Mouse (Mus musculus): ENCODE data around the gene Lhfpl2. TPM values are rescaled to one million over a fixed set of nuclear protein-coding genes. Genes with fewer than 3 reads are reported as not detected.

Gene Lhfpl2
- total and polyA plus RNA-seq, 3 experiments, result not detected

- dilution Hi-C loops (cut with MboI; ENCODE audit: extremely low pct_ligation_motif_present, extremely low pct_unique_long_range_greater_than_20kb, low sequenced_read_pairs) (no loop called here), in situ Hi-C loops (cut with MboI; ENCODE audit: low pct_ligation_motif_present, low pct_unique_long_range_greater_than_20kb, low sequenced_read_pairs) (no loop called here)
- H3K9ac ChIP-seq (ENCODE audit: insufficient read depth, low read depth), result no peak overlapping the region
- H3K4me3 ChIP-seq (replicated peaks in 1 of 3; ENCODE audit: low read depth in 2 of 3, low read length in 2 of 3, poor library complexity in 1 of 3), result no peak overlapping the region
- H3K36me3 ChIP-seq (replicated peaks in 1 of 2; ENCODE audit: control insufficient read depth in 1 of 2, insufficient read depth in 1 of 2, low read length in 1 of 2), result no peaks in the 10 kb centered on the region
- DNase-seq (ENCODE audit: extremely low read depth), result no peak
- no peak for TF ChIP-seq HCFC1 (IDR thresholded peaks at IDR 0.05; ENCODE audit: low read depth, low read length)
- no peak for TF ChIP-seq USF2 (conservative IDR thresholded peaks at IDR 0.05; ENCODE audit: low read depth, low read length)
- no peak for TF ChIP-seq MXI1 (IDR thresholded peaks at IDR 0.05; ENCODE audit: low read depth, low read length)
- no peak for TF ChIP-seq CTCF (conservative IDR thresholded peaks at IDR 0.05 in 1 of 2, IDR thresholded peaks at IDR 0.05 in 1 of 2; ENCODE audit: low read depth in 2 of 2, low read length in 2 of 2)
- H3K4me1 ChIP-seq (ENCODE audit: control insufficient read depth in 1 of 2, insufficient read depth in 2 of 2), result no peaks in the 10 kb centered on the region
- H3K79me2 ChIP-seq (replicated peaks; ENCODE audit: control insufficient read depth, extremely low read depth, insufficient read depth, poor library complexity, severe bottlenecking), result no peaks in the 10 kb centered on the region
- H3K9me3 ChIP-seq (replicated peaks; ENCODE audit: low read length), result no peaks in the 10 kb centered on the region
- H3K27me3 ChIP-seq (replicated peaks), result no peaks in the 10 kb centered on the region
- H3K4me2 ChIP-seq (ENCODE audit: insufficient read depth, low read depth, poor library complexity, severe bottlenecking), result no peak overlapping the region
- H3K27ac ChIP-seq (ENCODE audit: insufficient read depth, low read depth), result no peak overlapping the region
These were observed 48.8 kb downstream of the Lhfpl2 start for GRCm38 (mm10) chr13:94106431-94106830.

DNA sequence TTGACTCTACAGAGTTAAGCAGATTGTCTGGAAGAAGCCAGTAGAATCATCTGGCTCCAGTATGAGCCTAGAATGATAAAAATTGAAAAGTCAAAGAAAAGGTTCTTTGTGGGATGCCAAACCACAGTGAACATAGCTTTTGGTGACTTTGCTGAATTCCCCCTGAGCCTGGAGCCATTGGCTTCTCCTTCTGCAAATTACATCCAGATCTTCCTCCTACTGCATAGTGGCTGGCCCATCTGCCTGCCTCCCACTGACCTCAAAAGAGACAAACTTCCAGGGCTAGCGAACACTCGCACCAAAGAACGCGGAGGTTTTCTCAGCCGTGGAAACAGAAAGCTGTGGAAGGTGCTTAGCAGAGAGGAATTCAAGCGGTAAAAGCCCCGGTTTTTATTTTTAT lies 49.4 kb downstream of the Lhfpl2 start:
- no peaks in the 10 kb centered on the region for H3K4me1 ChIP-seq (ENCODE audit: control insufficient read depth in 1 of 2, insufficient read depth in 2 of 2)
- H3K4me3 ChIP-seq (replicated peaks in 1 of 3; ENCODE audit: low read depth in 2 of 3, low read length in 2 of 3, poor library complexity in 1 of 3), result no peak overlapping the region
- no peaks in the 10 kb centered on the region for H3K36me3 ChIP-seq (replicated peaks in 1 of 2; ENCODE audit: control insufficient read depth in 1 of 2, insufficient read depth in 1 of 2, low read length in 1 of 2)
- H3K9me3 ChIP-seq (replicated peaks; ENCODE audit: low read length), result no peaks in the 10 kb centered on the region
- no peak overlapping the region for H3K27ac ChIP-seq (ENCODE audit: insufficient read depth, low read depth)
- no peaks in the 10 kb centered on the region for H3K27me3 ChIP-seq (replicated peaks)
- no peak for TF ChIP-seq MXI1 (IDR thresholded peaks at IDR 0.05; ENCODE audit: low read depth, low read length)
- TF ChIP-seq ETS1 (conservative IDR thresholded peaks at IDR 0.05; ENCODE audit: low read depth, low read length), result no peak
- TF ChIP-seq MAFK (IDR thresholded peaks at IDR 0.05; ENCODE audit: insufficient replicate concordance, low read length), result no peak
- TF ChIP-seq MAZ (IDR thresholded peaks at IDR 0.05; ENCODE audit: low read depth, low read length), result no peak
- TF ChIP-seq GABPA (IDR thresholded peaks at IDR 0.05; ENCODE audit: insufficient replicate concordance, low read depth, low read length), result no peak
- no peak for TF ChIP-seq E2F4 (IDR thresholded peaks at IDR 0.05; ENCODE audit: insufficient replicate concordance, low read depth, low read length)
- no peak for TF ChIP-seq EP300 (IDR thresholded peaks at IDR 0.05; ENCODE audit: low read length)
- TF ChIP-seq RAD21 (IDR thresholded peaks at IDR 0.05; ENCODE audit: low read depth, low read length), result no peak
- no peak for TF ChIP-seq USF1 (IDR thresholded peaks at IDR 0.05; ENCODE audit: low read depth, low read length)
- no peak for TF ChIP-seq SIN3A (IDR thresholded peaks at IDR 0.05; ENCODE audit: low read length)
- no peak for TF ChIP-seq NELFE (IDR thresholded peaks at IDR 0.05; ENCODE audit: low read depth, low read length)
- TF ChIP-seq POLR2A (IDR thresholded peaks at IDR 0.05; ENCODE audit: low read depth, low read length), result no peak
- TF ChIP-seq CHD1 (IDR thresholded peaks at IDR 0.05; ENCODE audit: low read depth, low read length), result no peak
- no peak for TF ChIP-seq MAX (IDR thresholded peaks at IDR 0.05; ENCODE audit: low read length)
- no peak for TF ChIP-seq HCFC1 (IDR thresholded peaks at IDR 0.05; ENCODE audit: low read depth, low read length)
- TF ChIP-seq TBP (conservative IDR thresholded peaks at IDR 0.05; ENCODE audit: low read depth, low read length), result no peak
- TF ChIP-seq UBTF (IDR thresholded peaks at IDR 0.05; ENCODE audit: low read depth, low read length), result no peak
- TF ChIP-seq USF2 (conservative IDR thresholded peaks at IDR 0.05; ENCODE audit: low read depth, low read length), result no peak
- no peak for TF ChIP-seq ZKSCAN1 (IDR thresholded peaks at IDR 0.05; ENCODE audit: borderline replicate concordance, low read depth, low read length)
- in situ Hi-C loops (cut with MboI; ENCODE audit: low pct_ligation_motif_present, low pct_unique_long_range_greater_than_20kb, low sequenced_read_pairs), result no loop called here
- no peak overlapping the region for H3K4me2 ChIP-seq (ENCODE audit: insufficient read depth, low read depth, poor library complexity, severe bottlenecking)
- dilution Hi-C loops (cut with MboI; ENCODE audit: extremely low pct_ligation_motif_present, extremely low pct_unique_long_range_greater_than_20kb, low sequenced_read_pairs), result no loop called here
- no peak for DNase-seq (ENCODE audit: extremely low read depth)
- H3K9ac ChIP-seq (ENCODE audit: insufficient read depth, low read depth), result no peak overlapping the region
- no peaks in the 10 kb centered on the region for H3K79me2 ChIP-seq (replicated peaks; ENCODE audit: control insufficient read depth, extremely low read depth, insufficient read depth, poor library complexity, severe bottlenecking)
